Mouse (Mus musculus) heart, embryonic 12.5 days (tissue): ENCODE measurements around the gene Pigu. TPM values are rescaled to one million over a fixed set of nuclear protein-coding genes. Genes with fewer than 3 reads are reported as not detected.
A peak's percentile ranks its signal among the peaks of the same experiment; 100 is the strongest.

ENCODE experiments used
- ATAC-seq: fragments of 200-750 bp; cut with Nextera tagmentation; 2 replicates; pipeline ENCODE4 v1.8.0; 2017; ENCODE audit warnings: moderate TSS enrichment, moderate library complexity; ENCODE audit not compliant: insufficient number of reproducible peaks, low FRiP score
- H3K27ac ChIP-seq: fragments of 300-500 bp; sonication (generic); 2 replicates; pipeline ENCODE4 v1.5.1; 2016; ENCODE audit warnings: mild to moderate bottlenecking, moderate library complexity; ENCODE audit not compliant: poor library complexity, severe bottlenecking
- H3K27me3 ChIP-seq: fragments of 300-500 bp; sonication (generic); replicated peaks from 2 replicates; pipeline ENCODE4 v1.6.1; 2016; ENCODE audit warnings: mild to moderate bottlenecking, moderate library complexity
- H3K36me3 ChIP-seq: fragments of 300-500 bp; sonication (generic); 2 replicates; pipeline ENCODE4 v1.6.1; 2016; ENCODE audit warnings: mild to moderate bottlenecking, moderate library complexity
- H3K4me1 ChIP-seq: fragments of 300-500 bp; sonication (generic); replicated peaks from 2 replicates; pipeline ENCODE4 v1.6.1; 2016; ENCODE audit warnings: mild to moderate bottlenecking
- H3K4me2 ChIP-seq: fragments of 300-500 bp; sonication (generic); 2 replicates; pipeline ENCODE4 v1.6.1; 2016; ENCODE audit warnings: mild to moderate bottlenecking, moderate library complexity
- H3K4me3 ChIP-seq: fragments of 300-500 bp; sonication (generic); 2 replicates; pipeline ENCODE4 v1.5.1; 2016; ENCODE audit warnings: mild to moderate bottlenecking
- H3K9ac ChIP-seq: fragments of 300-500 bp; sonication (generic); 2 replicates; pipeline ENCODE4 v1.6.1; 2016; ENCODE audit warnings: mild to moderate bottlenecking, moderate library complexity
- H3K9me3 ChIP-seq: fragments of 300-500 bp; sonication (generic); replicated peaks from 2 replicates; pipeline ENCODE4 v1.6.1; 2016; ENCODE audit warnings: mild to moderate bottlenecking, moderate library complexity
- WGBS: fragments of 180-500 bp; shearing (Covaris S2); methylation state at CpG from one replicate; pipeline ENCODE4 v1.1.7; 2016; 5-methylcytosine and 5-hydroxymethylcytosine counted together
- polyA plus RNA-seq: library from polyadenylated mRNA; unstranded; fragments of >200 nt; fragmentation: Nextera tagmentation; extraction: Ambion mirVana; gene quantifications from 2 replicates; pipeline ENCODE4 v1.2.1, GENCODE M21; 2016

Gene Pigu
- polyA plus RNA-seq, 1 experiment from 2014 or later = 56.2 TPM

DNA sequence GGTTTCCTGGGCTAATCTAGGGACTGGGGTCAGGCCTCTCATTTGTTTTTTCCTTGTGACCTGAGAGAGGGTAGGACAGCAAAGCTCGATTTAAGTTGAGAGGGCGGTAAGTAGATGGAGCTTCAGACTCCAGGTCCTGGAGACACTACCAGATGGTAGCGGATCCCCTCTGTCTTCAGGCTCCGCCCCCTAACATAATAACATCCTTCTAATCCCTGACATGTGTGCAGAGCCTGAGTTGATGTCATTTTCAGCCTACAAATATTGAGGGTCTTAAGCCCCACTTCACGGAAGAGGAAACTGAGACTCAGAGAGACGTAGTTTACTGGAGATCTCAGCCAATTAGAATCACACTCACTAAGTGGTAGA lies 25.1 kb upstream of the Pigu start:
- Histone ChIP-seq H3K4me3 (peak overlapping the region; percentile 97), H3K36me3 (peaks cover 22% of the 10 kb centered on the region), H3K9me3 (no peaks in the 10 kb centered on the region), H3K4me1 (peaks cover 32% of the 10 kb centered on the region), H3K27ac (peak overlapping the region; percentile 100), H3K27me3 (peaks cover 12% of the 10 kb centered on the region), H3K4me2 (peak overlapping the region; percentile 93), H3K9ac (peak overlapping the region; percentile 98)
- ATAC-seq = no peak
- 19% methylated on average over 6 of the region's 6 CpGs for WGBS

DNA sequence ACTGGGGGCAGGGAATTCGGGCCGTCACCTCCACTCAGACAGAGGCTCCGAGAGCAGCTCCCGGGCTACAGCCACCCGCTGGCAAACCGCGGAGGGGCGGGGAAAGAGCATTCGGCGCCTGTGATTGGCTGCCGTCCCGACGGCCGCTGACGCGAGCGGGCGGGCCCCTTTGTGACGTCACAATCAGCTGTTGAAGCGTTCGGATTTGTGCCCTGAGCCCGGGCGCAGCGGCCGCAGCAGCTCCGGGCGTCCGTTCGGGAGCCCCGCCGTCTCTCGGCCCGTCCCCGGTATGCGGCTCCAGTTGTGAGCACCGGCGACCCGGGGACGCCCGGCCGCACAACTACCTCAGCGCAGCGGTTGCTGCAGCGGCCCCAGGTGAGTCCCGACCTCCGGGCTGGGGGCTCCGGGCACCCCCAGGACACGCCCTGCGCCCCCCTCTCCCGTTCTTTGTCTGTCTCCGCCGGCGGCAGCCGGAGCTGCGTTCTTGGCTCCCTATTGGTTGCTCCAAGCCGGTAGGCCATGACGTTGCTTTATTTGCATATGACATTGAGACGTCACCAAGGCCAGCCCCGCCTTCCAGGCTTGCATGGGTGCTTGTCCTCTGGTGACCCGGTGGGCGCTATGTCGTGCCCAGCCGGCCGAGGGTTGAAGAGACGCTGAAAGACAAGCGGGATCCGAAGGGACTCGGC lies 24.6 kb upstream of the Pigu start:
- Histone ChIP-seq H3K4me3 (peak overlapping the region; percentile 97), H3K9me3 (no peaks in the 10 kb centered on the region), H3K4me2 (peak overlapping the region; percentile 93), H3K4me1 (peaks cover 32% of the 10 kb centered on the region), H3K27me3 (peaks cover 12% of the 10 kb centered on the region), H3K36me3 (peaks cover 17% of the 10 kb centered on the region), H3K9ac (peak overlapping the region; percentile 98), H3K27ac (peak overlapping the region; percentile 100)
- under 1% methylated on average over 68 of the region's 68 CpGs for WGBS
- peak; percentile 93 for ATAC-seq

GRCm38 (mm10) chr2:155381060-155381437 lies 23.8 kb upstream of the Pigu start:
- H3K4me3 ChIP-seq = peak overlapping the region; percentile 97
- WGBS = 3% methylated on average over 11 of the region's 11 CpGs

DNA sequence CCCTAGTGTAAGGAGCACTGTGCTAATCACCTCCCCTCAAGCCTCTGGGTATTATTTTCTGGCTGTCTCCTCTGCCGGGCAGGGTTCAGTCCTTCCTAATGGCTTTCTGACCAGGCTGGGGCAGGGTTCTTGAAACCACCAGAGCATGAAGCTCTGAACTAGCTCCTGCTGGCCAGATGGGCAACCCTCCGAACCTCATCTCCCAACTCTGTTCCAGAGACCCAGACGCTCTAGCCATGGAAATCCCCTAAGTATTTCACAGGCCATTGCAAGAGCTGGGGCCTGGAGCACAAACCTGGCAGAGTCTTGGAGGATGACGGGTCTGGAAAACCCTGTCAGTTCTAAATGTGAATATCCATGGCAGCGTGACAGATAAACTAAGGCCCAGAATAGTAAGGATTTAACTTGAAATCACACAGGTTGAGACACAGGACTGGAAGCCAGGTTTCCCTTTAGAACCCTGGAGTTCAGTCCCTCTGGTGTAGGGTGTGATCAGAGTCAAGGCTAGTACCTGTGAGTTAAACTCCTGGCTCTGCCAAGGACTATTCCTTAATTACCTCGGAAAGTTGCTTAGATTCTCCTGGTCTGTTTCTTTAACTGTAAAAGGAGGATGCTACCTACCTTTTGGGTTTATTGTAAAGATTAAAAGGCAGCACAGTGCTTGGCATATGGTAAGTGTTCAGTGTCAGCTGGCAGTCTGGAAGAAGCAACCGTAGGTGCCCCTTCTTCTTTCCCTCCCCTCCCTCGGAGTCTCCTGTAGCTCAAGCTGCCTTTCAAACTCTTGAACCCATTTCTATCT lies 23.2 kb upstream of the Pigu start, which contains the start of gene Trp53inp2:
Trp53inp2 (plus strand) TSS at position 799 of the 799 bp plus-strand sequence.
- WGBS = 53% methylated on average over 8 of the region's 8 CpGs
- peak within 1 kb of the TSS; percentile 93 for H3K4me2 ChIP-seq
- peaks cover 3% of the 10 kb centered on the region for H3K36me3 ChIP-seq
- peaks cover 12% of the 10 kb centered on the region for H3K27me3 ChIP-seq
- no peak for ATAC-seq
- peak within 1 kb of the TSS; percentile 100 for H3K27ac ChIP-seq
- H3K9ac ChIP-seq = peak within 1 kb of the TSS; percentile 98
- no peaks in the 10 kb centered on the region for H3K9me3 ChIP-seq
- peak within 1 kb of the TSS; percentile 97 for H3K4me3 ChIP-seq
- H3K4me1 ChIP-seq = peaks cover 23% of the 10 kb centered on the region

More at GRCm38 (mm10) chr2:155381060-155381437, 23.8 kb upstream of the Pigu start:
- Histone ChIP-seq H3K4me2 (peak overlapping the region; percentile 93), H3K9me3 (no peaks in the 10 kb centered on the region), H3K9ac (peak overlapping the region; percentile 98), H3K27me3 (peaks cover 12% of the 10 kb centered on the region), H3K4me1 (peaks cover 28% of the 10 kb centered on the region), H3K27ac (peak overlapping the region; percentile 100), H3K36me3 (peaks cover 9% of the 10 kb centered on the region)
- no peak for ATAC-seq

- H3K27me3 ChIP-seq = peaks cover 12% of the 10 kb centered on the region
Measured at GRCm38 (mm10) chr2:155376191-155376590, 19.0 kb upstream of the Pigu start.

DNA sequence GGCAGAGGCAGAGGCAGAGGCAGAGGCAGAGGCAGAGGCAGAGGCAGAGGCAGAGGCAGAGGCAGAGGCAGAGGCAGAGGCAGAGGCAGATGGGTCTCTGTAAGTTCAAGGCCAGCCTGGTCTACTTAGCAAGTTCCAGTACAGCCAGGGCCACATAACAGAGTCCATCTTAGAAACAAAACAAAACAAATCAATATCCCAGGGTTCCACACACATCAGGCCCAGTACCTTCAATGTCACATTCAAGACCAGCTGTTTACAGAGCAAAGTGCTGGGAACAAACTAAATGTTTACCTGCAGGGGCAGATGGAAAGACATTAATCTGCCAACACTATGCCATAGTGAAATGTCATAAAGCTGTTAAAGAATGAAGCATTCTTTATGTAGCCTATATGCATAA lies 17.3 kb upstream of the Pigu start:
- Histone ChIP-seq H3K4me2 (no peak overlapping the region), H3K9me3 (no peaks in the 10 kb centered on the region), H3K4me1 (peaks cover 17% of the 10 kb centered on the region), H3K4me3 (no peak overlapping the region), H3K36me3 (no peaks in the 10 kb centered on the region), H3K27me3 (0 out of 2 replicates have a peak, but pooled peaks cover 5% of the 10 kb centered on the region), H3K27ac (no peak overlapping the region), H3K9ac (no peak overlapping the region)
- no peak for ATAC-seq

More at GRCm38 (mm10) chr2:155376191-155376590, 19.0 kb upstream of the Pigu start:
- no peaks in the 10 kb centered on the region for H3K36me3 ChIP-seq
- no peak overlapping the region for H3K9ac ChIP-seq
- no peaks in the 10 kb centered on the region for H3K9me3 ChIP-seq
- H3K4me3 ChIP-seq = no peak overlapping the region
- H3K27ac ChIP-seq = no peak overlapping the region
- peaks cover 15% of the 10 kb centered on the region for H3K4me1 ChIP-seq
- no peak overlapping the region for H3K4me2 ChIP-seq
- no peak for ATAC-seq
- WGBS = 76% methylated on average over 10 of the region's 10 CpGs

GRCm38 (mm10) chr2:155373886-155374285 lies 16.7 kb upstream of the Pigu start:
- Histone ChIP-seq H3K36me3 (no peaks in the 10 kb centered on the region), H3K27ac (no peak overlapping the region), H3K9ac (no peak overlapping the region), H3K27me3 (0 out of 2 replicates have a peak, but pooled peaks cover 3% of the 10 kb centered on the region), H3K4me3 (no peak overlapping the region), H3K9me3 (no peaks in the 10 kb centered on the region), H3K4me2 (no peak overlapping the region), H3K4me1 (peaks cover 24% of the 10 kb centered on the region)
- no peak for ATAC-seq
- 74% methylated on average over 1 of the region's 1 CpGs for WGBS

GRCm38 (mm10) chr2:155373302-155373701 lies 16.1 kb upstream of the Pigu start:
- Histone ChIP-seq H3K27me3 (0 out of 2 replicates have a peak, but pooled peaks cover 3% of the 10 kb centered on the region), H3K9me3 (no peaks in the 10 kb centered on the region), H3K4me3 (no peak overlapping the region), H3K4me1 (peaks cover 25% of the 10 kb centered on the region), H3K4me2 (no peak overlapping the region), H3K36me3 (no peaks in the 10 kb centered on the region), H3K9ac (no peak overlapping the region), H3K27ac (no peak overlapping the region)
- no peak for ATAC-seq
- WGBS = 74% methylated on average over 1 of the region's 1 CpGs

GRCm38 (mm10) chr2:155372451-155372850 lies 15.2 kb upstream of the Pigu start:
- WGBS = 26% methylated on average over 4 of the region's 4 CpGs

GRCm38 (mm10) chr2:155369333-155369883 lies 12.2 kb upstream of the Pigu start:
- no peaks in the 10 kb centered on the region for H3K27me3 ChIP-seq
- peak overlapping the region; percentile 78 for H3K27ac ChIP-seq
- no peak overlapping the region for H3K4me2 ChIP-seq
- WGBS = 38% methylated on average over 7 of the region's 7 CpGs
- no peaks in the 10 kb centered on the region for H3K9me3 ChIP-seq
- no peaks in the 10 kb centered on the region for H3K36me3 ChIP-seq
- no peak overlapping the region for H3K9ac ChIP-seq
- peak; percentile 61; the same call in 1 of the 2 replicates for ATAC-seq
- H3K4me3 ChIP-seq = no peak overlapping the region
- H3K4me1 ChIP-seq = peaks cover 25% of the 10 kb centered on the region

More at GRCm38 (mm10) chr2:155372451-155372850, 15.2 kb upstream of the Pigu start:
- H3K36me3 ChIP-seq = no peaks in the 10 kb centered on the region
- H3K27ac ChIP-seq = peak overlapping the region; percentile 5; the same call in 1 of the 2 replicates
- no peak overlapping the region for H3K9ac ChIP-seq
- H3K27me3 ChIP-seq = 0 out of 2 replicates have a peak, but pooled peaks cover under 1% of the 10 kb centered on the region
- no peaks in the 10 kb centered on the region for H3K9me3 ChIP-seq
- no peak overlapping the region for H3K4me3 ChIP-seq
- H3K4me2 ChIP-seq = no peak overlapping the region
- 0 out of 2 replicates have a peak, but pooled peaks have one; percentile 17 for ATAC-seq
- peaks cover 25% of the 10 kb centered on the region for H3K4me1 ChIP-seq
